Mouse (Mus musculus) megakaryocyte, embryonic 14.5 days (primary cell): ENCODE results near the gene Gpx7. TPM values are rescaled to one million over a fixed set of nuclear protein-coding genes. Genes with fewer than 3 reads are reported as not detected.

Experiments used
- H3K27me3 ChIP-seq: replicated peaks from 2 replicates; pipeline ENCODE3; 2012; ENCODE audit warnings: inconsistent platforms
- H3K36me3 ChIP-seq: replicated peaks from 2 replicates; pipeline ENCODE3; 2012; ENCODE audit warnings: low read length, inconsistent platforms, mixed read lengths
- H3K4me1 ChIP-seq: 2 replicates; pipeline ENCODE4 v1.6.1; 2012; ENCODE audit warnings: inconsistent platforms
- H3K4me3 ChIP-seq: replicated peaks from 2 replicates; pipeline ENCODE3; 2012; ENCODE audit warnings: moderate library complexity, mild to moderate bottlenecking, inconsistent platforms
- H3K9me3 ChIP-seq: 2 replicates; pipeline ENCODE4 v1.6.1; 2012; ENCODE audit warnings: inconsistent platforms
- FLI1 ChIP-seq: IDR thresholded peaks from 2 replicates; pipeline ENCODE4 v1.6.1; 2012; ENCODE audit warnings: low read length, inconsistent platforms, mixed read lengths
- GATA1 ChIP-seq: IDR thresholded peaks from 3 replicates; pipeline ENCODE4 v1.6.1; 2012; ENCODE audit warnings: mixed read lengths, low read length, inconsistent platforms, borderline replicate concordance
- polyA plus RNA-seq: library from polyadenylated mRNA; stranded (reverse); fragments of >175 nt; gene quantifications from 2 replicates; pipeline ENCODE4 v1.2.3, GENCODE M21; 2012; ENCODE audit warnings: low replicate concordance; ENCODE audit not compliant: insufficient read depth

Gene Gpx7
- polyA plus RNA-seq, 1 experiment = 0.07 TPM

GRCm38 (mm10) chr4:108350819-108351218 is 55.9 kb downstream of the Gpx7 start:
- Histone ChIP-seq H3K9me3 (no peaks in the 10 kb centered on the region), H3K4me3 (no peak overlapping the region), H3K36me3 (no peaks in the 10 kb centered on the region), H3K27me3 (peaks cover 4% of the 10 kb centered on the region), H3K4me1 (peaks cover 67% of the 10 kb centered on the region)
- TF ChIP-seq FLI1 = no peak
- no peak for TF ChIP-seq GATA1

Other genes with a start within 250 kb of the Gpx7 start
- gene Echdc2, start 241.5 kb downstream of the Gpx7 start, polyA plus RNA-seq = 2.1 TPM in 1 of 2 replicates, not detected in the other
- gene Zyg11a, start 188.9 kb downstream of the Gpx7 start, polyA plus RNA-seq = not detected in 2 replicates
- gene Zyg11b, start 105.9 kb downstream of the Gpx7 start, polyA plus RNA-seq = 0.37 and 0.89 TPM in 2 replicates
- gene Coa7, start 78.8 kb downstream of the Gpx7 start, polyA plus RNA-seq = 5.0 TPM in 1 of 2 replicates, not detected in the other
- not detected in 2 replicates for gene Shisal2a, start 23.6 kb downstream of the Gpx7 start, polyA plus RNA-seq
- 2.8 and 10.1 TPM in 2 replicates for gene Tut4, start 52.5 kb upstream of the Gpx7 start, polyA plus RNA-seq
- 1.5 and 5.3 TPM in 2 replicates for gene Prpf38a, start 172.4 kb upstream of the Gpx7 start, polyA plus RNA-seq
- gene Orc1, start 172.5 kb upstream of the Gpx7 start, polyA plus RNA-seq = 0.80 and 3.7 TPM in 2 replicates
- 24.8 and 45.3 TPM in 2 replicates for gene Cc2d1b, start 213.0 kb upstream of the Gpx7 start, polyA plus RNA-seq